Mouse (Mus musculus) right cerebral cortex, postnatal 36 days (tissue): Measurements from ENCODE around the gene Gm5901.
"Not testable (repeated sequence)": the region's sequence is repeated elsewhere in the genome, so short reads cannot be mapped to it uniquely, and the experiment has no call there.

Experiments used
- DNase-seq, 2 experiments: peaks; one replicate each; pipeline ENCODE4 v3.0.0; 2022; ENCODE audit warnings: low spot score in 2 of 2, mixed read lengths in 1 of 2

Gene Gm5901

GRCm38 (mm10) chr7:105374866-105375265 is at the start of gene Gm5901:
TSS of gene Gm5901 (plus strand) at chr7:105375038.
- DNase-seq, result no peak

- no peak for DNase-seq
These were observed 49.5 kb upstream of the Gm5901 start for GRCm38 (mm10) chr7:105325302-105325701.

- DNase-seq, result no peak
These were observed 40.8 kb upstream of the Gm5901 start, which contains the start of gene Olfr690 for GRCm38 (mm10) chr7:105334004-105334403. TSS of gene Olfr690 (minus strand) at chr7:105334104.

- no peak for DNase-seq
These were observed 32.7 kb upstream of the Gm5901 start, which contains the start of gene Olfr691 for GRCm38 (mm10) chr7:105342170-105342569. TSS of gene Olfr691 (minus strand) at chr7:105342270.

GRCm38 (mm10) chr7:105342752-105343151 is 32.1 kb upstream of the Gm5901 start:
- DNase-seq, result no peak

GRCm38 (mm10) chr7:105356064-105356463 is 18.8 kb upstream of the Gm5901 start:
- DNase-seq, result not testable (repeated sequence)

- DNase-seq, result not testable (repeated sequence)
These were observed 18.4 kb upstream of the Gm5901 start for GRCm38 (mm10) chr7:105356487-105356886.

GRCm38 (mm10) chr7:105361713-105362112 is 13.1 kb upstream of the Gm5901 start:
- DNase-seq, result no peak

- no peak for DNase-seq
These were observed 7.6 kb upstream of the Gm5901 start for GRCm38 (mm10) chr7:105367268-105367667.

- DNase-seq, result no peak
These were observed 6.9 kb upstream of the Gm5901 start, which contains the start of gene Olfr692 for GRCm38 (mm10) chr7:105367930-105368329. TSS of gene Olfr692 (plus strand) at chr7:105368230.

- DNase-seq, result no peak
These were observed 6.3 kb upstream of the Gm5901 start for GRCm38 (mm10) chr7:105368521-105368920.

- no peak for DNase-seq
These were observed 1.9 kb upstream of the Gm5901 start for GRCm38 (mm10) chr7:105372912-105373311.

- no peak for DNase-seq
These were observed 1.3 kb upstream of the Gm5901 start for GRCm38 (mm10) chr7:105373509-105373908.

GRCm38 (mm10) chr7:105373976-105374375 is 862 bp upstream of the Gm5901 start:
- no peak for DNase-seq

- no peak for DNase-seq
These were observed 5.5 kb downstream of the Gm5901 start for GRCm38 (mm10) chr7:105380329-105380728.

- no peak for DNase-seq
These were observed 12.9 kb downstream of the Gm5901 start for GRCm38 (mm10) chr7:105387696-105388095.

GRCm38 (mm10) chr7:105390236-105390635 is 15.4 kb downstream of the Gm5901 start:
- no peak for DNase-seq

GRCm38 (mm10) chr7:105394606-105395005 is 19.8 kb downstream of the Gm5901 start:
- no peak for DNase-seq

- DNase-seq, result no peak
These were observed 20.4 kb downstream of the Gm5901 start for GRCm38 (mm10) chr7:105395131-105395820.

GRCm38 (mm10) chr7:105396126-105396525 is 21.3 kb downstream of the Gm5901 start:
- no peak for DNase-seq

- no peak for DNase-seq
These were observed 24.5 kb downstream of the Gm5901 start for GRCm38 (mm10) chr7:105399058-105399934.

GRCm38 (mm10) chr7:105399935-105400624 is 25.2 kb downstream of the Gm5901 start, which contains the start of gene Fam160a2:
TSS of gene Fam160a2 (minus strand) at chr7:105400054.
- DNase-seq, result peak; percentile 99
